Mouse (Mus musculus) naive thymus-derived CD4-positive, alpha-beta T cell, adult 2 months (primary cell): ENCODE data around the gene Foxe3.

Experiments used
- DNase-seq: peaks from one replicate; pipeline ENCODE4 v3.0.0-alpha.2; 2011; ENCODE audit warnings: low read depth

The Foxe3 gene

GRCm38 (mm10) chr4:114916056-114916455 is 9.8 kb downstream of the Foxe3 start:
- no peak for DNase-seq

- DNase-seq, result peak; percentile 60
Measured at GRCm38 (mm10) chr4:114913594-114913962, 12.2 kb downstream of the Foxe3 start.

GRCm38 (mm10) chr4:114912705-114913593 is 12.9 kb downstream of the Foxe3 start:
- DNase-seq, result no peak

GRCm38 (mm10) chr4:114909602-114910484 is 16.0 kb downstream of the Foxe3 start:
- DNase-seq, result peak; percentile 59

- DNase-seq, result peak; percentile 96
Measured at GRCm38 (mm10) chr4:114908829-114909601, 16.8 kb downstream of the Foxe3 start, which contains the start of gene Foxd2. Foxd2 (minus strand) TSS chr4:114908873.

- peak; percentile 71 for DNase-seq
Measured at GRCm38 (mm10) chr4:114907951-114908828, 17.6 kb downstream of the Foxe3 start.

- DNase-seq, result peak; percentile 29
Measured at GRCm38 (mm10) chr4:114907056-114907917, 18.5 kb downstream of the Foxe3 start.

GRCm38 (mm10) chr4:114905969-114906680 is 19.7 kb downstream of the Foxe3 start:
- peak; percentile 15 for DNase-seq

GRCm38 (mm10) chr4:114905501-114905900 is 20.3 kb downstream of the Foxe3 start:
- no peak for DNase-seq

- DNase-seq, result peak; percentile 26
Measured at GRCm38 (mm10) chr4:114903422-114903782, 22.4 kb downstream of the Foxe3 start.

GRCm38 (mm10) chr4:114902641-114903421 is 23.0 kb downstream of the Foxe3 start:
- DNase-seq, result peak; percentile 14

GRCm38 (mm10) chr4:114901643-114902351 is 24.0 kb downstream of the Foxe3 start:
- DNase-seq, result peak; percentile 21

GRCm38 (mm10) chr4:114900866-114901642 is 24.8 kb downstream of the Foxe3 start:
- DNase-seq, result no peak

GRCm38 (mm10) chr4:114899885-114900284 is 25.9 kb downstream of the Foxe3 start:
- no peak for DNase-seq

- DNase-seq, result peak; percentile 22
Measured at GRCm38 (mm10) chr4:114897853-114898252, 28.0 kb downstream of the Foxe3 start.

- DNase-seq, result no peak
Measured at GRCm38 (mm10) chr4:114882232-114882631, 43.6 kb downstream of the Foxe3 start.

GRCm38 (mm10) chr4:114876441-114876972 is 49.3 kb downstream of the Foxe3 start:
- no peak for DNase-seq
